Mouse (Mus musculus) stomach, postnatal 0 days (tissue): ENCODE measurements around the gene Fcho2.

Experiments used
- CTCF ChIP-seq: IDR thresholded peaks from 2 replicates; pipeline ENCODE4 v1.5.1; 2016; ENCODE audit warnings: antibody characterized with exemption, low read depth, mild to moderate bottlenecking, moderate library complexity
- EP300 ChIP-seq: optimal IDR thresholded peaks from 2 replicates; pipeline ENCODE3; 2016; ENCODE audit warnings: antibody characterized with exemption

DNA sequence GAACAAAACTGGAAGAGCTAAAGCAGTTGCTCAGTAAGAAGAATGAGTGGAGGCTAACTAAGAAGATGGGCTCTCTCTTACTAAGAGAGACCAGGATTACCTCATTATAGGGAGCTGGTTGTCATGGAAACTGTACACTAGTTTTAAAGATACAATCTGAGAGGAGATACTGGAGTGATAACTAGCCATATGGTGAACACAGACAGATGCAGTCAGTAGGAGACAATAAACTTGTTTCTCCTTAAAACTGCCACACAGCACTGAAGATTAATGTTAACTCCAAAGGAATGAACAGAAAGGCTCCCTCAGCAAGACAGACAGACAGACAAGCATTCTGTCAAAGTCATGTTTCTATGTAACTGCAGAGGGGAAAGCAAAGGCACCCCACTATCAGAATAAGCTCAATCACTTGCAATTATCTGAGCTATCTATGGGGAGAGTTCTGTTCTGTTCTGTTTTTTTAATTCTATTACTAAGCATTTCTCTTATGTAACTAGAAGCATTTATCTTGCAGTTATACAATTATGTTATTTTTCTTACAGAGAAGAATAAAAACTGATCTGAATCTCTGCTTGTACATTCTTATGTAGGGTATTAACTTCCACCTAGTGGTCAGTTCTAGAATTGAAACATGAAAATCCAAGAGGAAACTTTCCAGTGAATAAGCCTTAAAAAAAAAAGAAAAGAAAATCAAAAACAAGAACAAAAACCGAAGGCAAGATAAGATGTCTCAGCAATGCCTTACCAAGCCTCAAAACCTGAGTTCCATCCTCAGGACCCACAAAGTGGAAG is 85.8 kb downstream of the Fcho2 start:
- peak; percentile 64 for TF ChIP-seq CTCF
- no peak for TF ChIP-seq EP300
